Mouse (Mus musculus) MN1 (cell line): ENCODE results near the gene Aipl1.

Experiments
- DNase-seq: peaks from one replicate; pipeline ENCODE4 v3.0.0-alpha.2; 2016; ENCODE audit warnings: low spot score

Aipl1 gene

GRCm38 (mm10) chr11:72050168-72050894, 13.0 kb upstream of the Aipl1 start:
- no peak for DNase-seq

DNA sequence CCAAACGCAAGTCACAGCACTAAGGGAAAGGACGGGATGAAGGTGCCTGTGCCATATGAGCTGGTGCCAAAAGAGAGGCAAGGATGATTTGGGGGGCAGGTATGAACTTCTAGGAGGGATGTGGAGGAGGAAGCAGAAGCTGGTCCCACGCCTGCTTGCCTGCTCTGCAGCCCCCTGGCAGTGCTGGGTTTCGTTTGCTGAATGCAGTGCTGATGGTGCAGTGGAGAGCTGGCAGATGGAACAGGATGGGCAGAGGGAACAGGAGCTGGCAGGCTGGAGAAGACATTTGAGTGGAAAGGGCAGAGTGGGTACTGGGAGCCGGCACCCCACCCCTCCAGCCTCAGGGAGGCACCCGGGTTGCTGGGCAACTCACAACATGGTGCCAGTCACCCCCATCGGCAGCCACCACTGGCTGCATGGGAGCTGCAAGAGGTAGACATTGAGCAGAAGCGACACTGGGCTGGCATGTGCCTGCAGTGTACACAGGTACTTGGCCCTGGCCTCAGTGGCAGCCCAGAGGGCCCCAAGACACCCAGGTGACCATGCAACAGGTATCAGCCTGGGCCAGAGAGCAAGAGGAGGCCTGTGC, 12.0 kb upstream of the Aipl1 start:
- DNase-seq = no peak

DNA sequence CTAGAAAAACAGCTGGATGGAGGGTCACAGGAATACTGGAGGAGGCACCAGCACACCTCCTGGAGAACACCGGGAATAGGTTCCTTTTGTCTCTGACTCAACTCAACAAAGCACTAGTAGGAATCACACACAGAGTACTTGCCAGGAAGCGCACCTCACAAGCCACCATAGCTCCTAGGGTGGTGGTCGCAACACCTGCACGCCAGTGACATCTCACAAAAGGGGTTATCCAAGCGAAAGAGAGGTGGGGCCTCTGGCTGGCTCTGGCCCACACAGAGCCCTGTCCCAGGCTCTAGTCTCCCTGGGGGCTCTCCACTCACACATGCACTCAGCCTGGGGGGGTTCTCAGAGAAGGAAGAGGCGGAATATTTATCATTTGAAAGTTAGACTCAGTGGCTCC, 11.4 kb upstream of the Aipl1 start:
- DNase-seq = no peak

GRCm38 (mm10) chr11:72044231-72044630, 6.9 kb upstream of the Aipl1 start:
- no peak for DNase-seq

DNA sequence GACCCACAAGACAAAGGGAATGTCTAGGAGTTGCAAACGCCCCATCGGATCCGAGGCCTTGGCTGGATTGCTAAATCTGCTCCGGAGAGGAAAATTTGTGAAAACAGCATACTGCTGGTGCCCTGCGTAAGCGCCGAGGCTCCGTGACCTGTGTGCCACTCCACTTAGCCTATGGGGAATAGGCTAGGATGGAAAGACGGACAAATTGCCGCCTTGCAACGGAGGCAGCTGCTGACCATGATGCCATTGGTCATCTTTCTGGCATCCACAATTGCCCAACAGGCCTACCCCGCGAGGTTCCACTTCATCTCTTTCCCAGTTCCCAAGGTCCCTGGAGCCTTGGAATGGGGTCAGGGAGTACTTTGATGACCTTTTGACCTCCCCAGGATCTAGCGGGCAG, 5.3 kb upstream of the Aipl1 start:
- no peak for DNase-seq

DNA sequence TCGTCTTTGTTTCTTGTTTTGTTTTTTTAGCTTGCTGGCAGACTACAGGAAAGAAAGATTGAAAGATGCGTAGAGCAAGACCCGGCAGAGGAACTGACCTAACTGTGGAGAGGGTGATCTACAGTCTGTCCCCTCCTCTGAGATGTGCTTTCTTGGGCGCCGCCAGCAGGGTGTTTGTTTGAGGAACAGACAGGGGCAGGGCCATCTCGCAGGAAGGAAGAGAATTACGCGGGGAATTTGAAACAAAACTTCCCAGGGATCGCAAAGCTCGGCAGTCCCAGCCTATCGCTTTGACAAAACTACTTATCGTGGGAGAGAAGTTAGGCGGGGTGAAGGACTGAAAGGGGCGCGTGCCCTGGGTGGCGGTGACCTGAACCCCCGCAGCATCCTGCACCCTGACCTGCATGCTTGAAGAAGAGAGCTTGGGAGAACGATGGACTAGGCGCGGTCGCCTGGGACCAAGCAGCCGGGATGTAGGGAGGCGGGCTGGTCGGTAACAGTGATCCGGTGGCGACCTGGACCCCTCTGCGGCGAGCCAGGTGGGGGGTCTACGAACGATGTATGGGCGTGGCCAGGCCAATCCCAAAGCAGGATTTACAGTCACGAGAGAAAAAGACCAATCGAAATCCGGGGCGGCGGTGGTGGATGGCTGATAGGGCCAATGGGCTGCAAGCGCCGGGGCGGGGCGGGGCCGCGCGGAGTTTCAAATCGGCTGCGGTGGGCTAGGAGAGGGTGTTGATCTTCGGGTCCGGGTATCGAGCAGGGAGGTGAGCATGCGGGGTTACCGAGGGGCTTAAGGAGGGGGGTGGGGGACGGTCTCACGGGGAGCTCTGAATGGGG, 4.7 kb upstream of the Aipl1 start, which contains the start of gene Pimreg:
Pimreg (plus strand) TSS at position 265 of the 840 bp plus-strand sequence.
- peak; percentile 85 for DNase-seq

DNA sequence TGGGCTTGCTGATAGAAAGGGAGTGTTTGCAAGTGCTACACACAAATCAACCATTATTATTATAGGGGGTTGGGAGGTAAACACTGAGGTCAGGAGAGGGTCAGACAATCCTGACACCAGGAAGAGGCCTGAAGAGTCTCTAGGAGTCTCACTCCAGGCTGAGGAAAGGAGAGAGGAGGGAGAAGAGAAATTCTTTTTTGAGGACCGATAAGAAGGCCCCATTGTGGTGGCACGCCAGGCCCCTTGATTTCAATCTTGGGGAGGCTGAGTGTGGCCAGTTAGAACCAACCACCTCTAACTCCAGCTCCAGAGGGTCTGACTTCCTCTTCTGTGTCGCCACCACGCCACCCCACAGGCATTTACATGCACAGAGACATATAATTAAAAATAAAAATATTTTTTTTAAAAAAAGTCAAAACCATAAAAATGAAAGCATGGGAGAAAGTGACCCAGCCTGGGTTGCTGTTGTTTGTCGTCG, 4.0 kb upstream of the Aipl1 start:
- no peak for DNase-seq

DNA sequence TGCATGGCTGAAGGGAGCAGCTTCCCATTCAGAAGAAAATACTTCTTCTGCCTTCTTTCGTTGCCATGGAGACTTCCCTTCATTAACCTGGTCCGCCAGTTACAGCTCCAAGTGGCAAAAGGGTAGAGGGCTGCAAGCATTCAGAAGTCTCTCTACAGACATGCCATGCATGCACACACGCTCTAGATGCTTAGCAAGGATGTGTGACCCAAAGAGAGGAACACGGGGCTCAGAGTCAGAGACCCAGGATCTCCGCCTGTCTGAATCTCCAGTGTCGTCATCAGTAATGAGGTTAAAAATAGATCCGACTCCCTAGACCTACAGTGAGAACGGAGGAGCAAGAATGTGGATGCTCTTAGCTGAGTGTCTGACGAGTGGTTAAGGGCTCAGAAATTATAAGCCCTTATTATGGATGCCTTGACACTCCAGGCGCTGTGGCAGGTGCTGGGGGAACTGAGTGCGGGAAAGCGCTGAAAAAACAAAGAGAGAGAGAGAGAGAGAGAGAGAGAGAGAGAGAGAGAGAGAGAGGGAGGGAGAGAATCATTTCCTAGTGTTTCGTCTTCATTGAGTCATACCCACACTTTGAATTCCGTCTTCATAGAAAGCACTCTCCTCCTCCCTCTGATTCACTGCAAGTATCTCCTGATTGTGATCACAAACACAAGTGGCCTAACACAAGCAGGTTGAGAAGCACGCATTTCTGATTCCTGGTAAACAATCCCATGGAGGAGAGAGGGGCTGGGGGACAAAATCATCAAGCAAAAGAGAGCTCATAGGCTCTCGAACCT, 2.5 kb upstream of the Aipl1 start:
- peak; percentile 43 for DNase-seq

DNA sequence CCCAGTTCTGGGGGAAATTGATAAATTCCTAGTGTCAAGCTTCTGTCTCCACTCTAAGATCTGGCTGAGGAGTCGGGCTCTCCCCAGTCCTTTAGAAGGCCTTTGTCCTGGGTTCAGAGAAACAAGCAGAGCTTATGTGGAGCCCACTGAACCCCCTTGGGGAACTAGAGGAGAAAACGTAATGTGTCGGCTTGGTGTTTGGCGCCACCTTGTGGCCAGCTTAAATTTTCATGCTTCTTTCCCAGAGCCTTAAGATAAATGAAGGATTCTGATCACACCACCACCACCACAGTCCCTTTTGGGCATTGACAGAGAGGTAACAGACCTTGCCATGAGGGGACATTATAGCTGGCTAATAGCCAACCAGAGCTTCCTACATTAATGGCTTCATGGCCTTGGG, 687 bp upstream of the Aipl1 start:
- peak; percentile 74 for DNase-seq

DNA sequence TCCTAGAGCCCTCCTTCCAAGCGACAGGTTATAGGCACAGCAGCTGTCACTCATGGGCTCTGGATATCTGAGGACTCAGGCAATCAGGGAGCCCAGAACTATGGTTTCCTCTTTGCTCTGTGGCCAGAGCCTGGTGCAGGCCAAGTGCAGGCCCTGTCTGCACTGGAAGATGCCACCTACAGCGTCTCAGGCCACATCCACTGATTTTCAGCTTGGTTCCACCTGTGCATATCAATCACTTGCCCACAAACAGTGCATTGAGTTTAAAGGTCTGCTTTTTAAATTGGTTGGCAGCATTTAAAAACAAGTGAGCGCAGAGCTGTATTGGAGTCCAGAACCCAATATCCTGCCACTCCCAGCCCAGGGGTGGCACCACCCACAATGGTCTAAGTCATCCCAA, 4.7 kb downstream of the Aipl1 start:
- DNase-seq = no peak

DNA sequence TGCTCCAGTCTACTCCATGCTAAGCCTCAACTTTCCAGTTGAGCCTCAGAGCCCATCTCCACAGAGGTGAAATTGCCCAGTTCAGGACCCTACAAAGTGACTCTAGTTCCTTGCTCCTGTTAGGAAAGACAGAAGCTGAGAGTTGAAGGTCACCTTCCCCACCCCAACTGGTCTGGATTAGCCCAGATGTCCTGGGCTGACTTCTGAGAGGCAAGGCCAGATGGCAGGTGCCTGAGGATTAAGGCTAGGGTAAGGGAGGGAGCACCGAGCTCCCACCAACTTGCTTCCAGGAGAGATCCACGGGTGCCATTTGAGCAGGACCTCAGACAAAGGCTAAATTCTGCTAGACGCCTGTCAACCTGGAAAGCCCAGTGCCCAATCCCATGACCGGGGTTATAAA, 5.2 kb downstream of the Aipl1 start:
- no peak for DNase-seq

DNA sequence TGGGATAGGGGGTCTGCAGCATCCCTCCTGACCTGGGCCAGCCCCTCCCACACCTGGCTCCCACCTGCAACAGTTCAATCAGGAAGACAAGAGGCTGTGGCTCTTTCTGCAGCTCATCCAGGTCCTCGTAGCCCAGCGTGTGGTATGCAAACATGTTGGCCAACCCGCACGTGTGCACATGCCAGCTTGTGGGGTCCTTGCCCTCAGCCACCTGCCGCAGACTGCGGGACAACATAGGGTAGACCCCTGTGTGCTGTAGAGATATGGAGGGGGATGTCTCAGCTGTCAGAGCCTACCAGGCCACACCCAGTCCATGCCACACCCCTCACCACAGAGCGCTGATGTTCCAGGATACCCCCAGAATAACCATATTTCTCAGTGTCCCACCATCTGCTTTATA, 6.0 kb downstream of the Aipl1 start:
- no peak for DNase-seq

GRCm38 (mm10) chr11:72029143-72029542, 8.2 kb downstream of the Aipl1 start:
- DNase-seq = no peak

GRCm38 (mm10) chr11:72027836-72028235, 9.5 kb downstream of the Aipl1 start:
- DNase-seq = no peak

DNA sequence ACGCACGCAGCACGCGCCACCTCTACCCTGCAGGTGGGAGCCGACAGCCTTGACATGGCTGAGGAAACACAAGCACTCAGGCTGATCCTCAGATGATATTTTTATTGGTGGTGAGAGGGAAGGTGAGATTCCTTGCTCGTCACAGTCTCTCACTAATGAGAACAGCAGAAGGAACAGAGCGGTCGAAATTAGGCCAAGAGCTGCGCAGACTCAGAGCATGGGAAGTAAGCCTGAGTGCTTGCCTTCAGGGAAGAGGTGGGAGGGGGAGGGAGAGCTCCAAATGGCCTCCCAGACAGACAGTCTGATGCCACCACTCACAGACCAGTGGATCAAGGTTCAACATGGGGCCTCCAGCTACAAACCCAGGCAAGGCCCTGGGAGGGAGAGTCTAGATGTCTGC, 10.8 kb downstream of the Aipl1 start:
- DNase-seq = no peak

GRCm38 (mm10) chr11:72025843-72026242, 11.5 kb downstream of the Aipl1 start:
- no peak for DNase-seq

DNA sequence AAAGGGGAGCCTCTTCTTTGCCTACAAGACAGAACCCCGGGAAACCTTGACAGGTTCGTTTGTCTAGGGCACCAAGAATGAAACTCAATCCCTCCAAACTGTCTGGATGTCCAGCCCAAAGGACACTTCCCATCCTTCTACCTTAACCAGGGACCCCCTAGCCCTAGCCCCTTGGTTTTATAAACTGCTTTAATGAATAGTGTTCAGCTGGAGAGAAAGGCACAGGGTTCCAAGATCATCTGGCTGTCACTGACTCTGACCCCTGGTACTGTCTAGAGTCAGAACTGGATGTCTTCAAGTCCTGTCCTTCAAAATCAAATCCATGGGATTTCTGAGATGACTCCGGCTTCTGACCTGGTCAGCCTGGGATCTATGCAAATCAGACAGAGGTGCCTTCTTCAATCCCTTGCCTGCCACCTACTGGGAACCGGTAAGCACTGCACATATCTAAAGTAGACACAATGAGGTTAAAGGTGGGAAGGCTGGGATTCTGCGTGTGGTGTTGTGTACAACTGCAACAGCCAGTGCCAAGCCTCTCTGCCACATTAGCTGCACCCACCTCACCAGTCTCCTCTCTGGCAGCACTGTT, 13.0 kb downstream of the Aipl1 start:
- DNase-seq = peak; percentile 67

- no peak for DNase-seq
Observed at GRCm38 (mm10) chr11:72023581-72023980, 13.7 kb downstream of the Aipl1 start.

GRCm38 (mm10) chr11:72022827-72023226, 14.5 kb downstream of the Aipl1 start:
- no peak for DNase-seq

DNA sequence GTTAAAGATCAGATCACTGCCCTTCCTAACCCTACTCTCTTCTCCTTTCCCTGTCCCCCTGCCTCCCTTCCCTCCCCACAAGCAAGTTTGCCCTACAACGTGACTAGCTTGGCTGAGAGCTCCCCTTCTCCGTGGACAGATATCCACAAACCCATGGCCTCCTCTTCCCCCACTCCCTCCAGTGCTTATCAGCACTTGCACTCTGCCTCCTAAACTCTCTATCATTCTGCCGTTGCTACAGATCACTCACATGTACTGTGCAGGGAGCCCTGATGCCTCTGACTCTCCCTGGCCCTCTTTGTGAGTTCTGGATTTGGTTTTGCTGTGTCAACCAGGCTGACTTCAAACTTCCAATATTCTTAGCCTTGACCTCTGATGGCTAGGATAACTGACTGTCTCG, 16.3 kb downstream of the Aipl1 start:
- DNase-seq = no peak

DNA sequence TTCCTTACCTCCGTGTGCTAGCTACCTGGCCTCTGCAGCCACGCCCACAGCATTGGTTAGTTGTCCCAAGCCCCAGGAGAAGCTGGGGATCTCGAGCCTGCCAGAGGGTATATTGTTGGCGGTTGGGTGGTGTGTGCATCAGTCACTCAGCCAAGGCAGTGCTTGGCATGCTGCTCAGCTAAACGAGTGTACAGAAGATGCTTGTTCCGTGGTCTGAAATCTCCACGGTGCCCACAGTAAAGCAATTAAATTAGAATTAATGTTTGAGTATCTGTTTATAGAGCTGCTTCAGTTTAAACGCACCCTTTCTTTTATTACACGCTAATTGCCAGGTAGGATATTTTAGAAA, 20.1 kb downstream of the Aipl1 start:
- DNase-seq = no peak
